Mouse (Mus musculus): Measurements from ENCODE around the gene Mtx2. TPM values are rescaled to one million over a fixed set of nuclear protein-coding genes. Genes with fewer than 3 reads are reported as not detected.

The Mtx2 gene
- polyA plus RNA-seq (2012): 5.5 and 6.0 TPM in 2 replicates

DNA sequence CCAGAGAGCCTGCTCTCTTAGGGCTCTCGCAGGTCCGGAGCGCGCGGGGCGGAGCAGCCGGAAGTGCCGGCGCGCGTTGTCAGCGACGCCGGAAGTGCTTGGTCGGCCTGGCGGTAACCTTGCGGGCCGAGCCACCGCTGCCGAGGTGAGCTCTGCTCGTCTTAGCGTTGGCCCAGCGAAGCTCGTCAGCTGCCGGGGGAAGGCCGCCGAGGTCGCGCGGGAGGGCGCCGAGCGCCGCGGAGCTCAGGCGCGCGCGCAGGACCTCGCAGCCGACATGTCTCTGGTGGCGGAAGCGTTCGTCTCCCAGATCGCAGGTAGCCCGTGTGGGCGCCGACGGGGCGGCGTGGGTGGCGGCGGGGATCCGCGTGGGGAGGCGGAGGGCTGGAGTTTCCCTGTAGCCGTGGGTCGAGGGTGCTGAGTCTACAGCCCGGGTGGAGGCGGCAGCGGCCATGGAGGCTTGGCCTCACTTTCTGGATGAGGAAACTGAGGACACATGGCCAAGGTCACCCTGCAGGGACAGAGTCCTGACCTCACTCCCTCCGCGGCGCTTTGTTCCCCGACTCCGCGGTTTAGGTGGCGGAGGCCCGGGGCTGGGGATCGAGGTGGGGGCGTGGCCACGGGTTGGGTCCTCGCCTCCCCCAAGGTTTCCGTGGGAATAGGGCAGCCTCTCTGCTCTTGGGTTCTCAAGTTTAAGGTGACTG lies at the start of gene Mtx2:
Gene Mtx2 (plus strand): TSS at position 74 of the 701 bp plus-strand sequence.
- H3K4me3 ChIP-seq (replicated peaks): peak within 1 kb of the TSS; percentile 87
- H3K27me3 ChIP-seq (ENCODE audit: control insufficient read depth): peaks cover 15% of the 10 kb centered on the region
- peaks cover 33% of the 10 kb centered on the region for H3K4me1 ChIP-seq (ENCODE audit: control insufficient read depth)
- TF ChIP-seq GATA1 (IDR thresholded peaks at IDR 0.05; ENCODE audit: low read length): no peak
- no peak for TF ChIP-seq TAL1 (IDR thresholded peaks at IDR 0.05; ENCODE audit: low read length)
- H3K9me3 ChIP-seq (ENCODE audit: control insufficient read depth, low read length): no peaks in the 10 kb centered on the region
- no peaks in the 10 kb centered on the region for H3K36me3 ChIP-seq (ENCODE audit: control insufficient read depth)

DNA sequence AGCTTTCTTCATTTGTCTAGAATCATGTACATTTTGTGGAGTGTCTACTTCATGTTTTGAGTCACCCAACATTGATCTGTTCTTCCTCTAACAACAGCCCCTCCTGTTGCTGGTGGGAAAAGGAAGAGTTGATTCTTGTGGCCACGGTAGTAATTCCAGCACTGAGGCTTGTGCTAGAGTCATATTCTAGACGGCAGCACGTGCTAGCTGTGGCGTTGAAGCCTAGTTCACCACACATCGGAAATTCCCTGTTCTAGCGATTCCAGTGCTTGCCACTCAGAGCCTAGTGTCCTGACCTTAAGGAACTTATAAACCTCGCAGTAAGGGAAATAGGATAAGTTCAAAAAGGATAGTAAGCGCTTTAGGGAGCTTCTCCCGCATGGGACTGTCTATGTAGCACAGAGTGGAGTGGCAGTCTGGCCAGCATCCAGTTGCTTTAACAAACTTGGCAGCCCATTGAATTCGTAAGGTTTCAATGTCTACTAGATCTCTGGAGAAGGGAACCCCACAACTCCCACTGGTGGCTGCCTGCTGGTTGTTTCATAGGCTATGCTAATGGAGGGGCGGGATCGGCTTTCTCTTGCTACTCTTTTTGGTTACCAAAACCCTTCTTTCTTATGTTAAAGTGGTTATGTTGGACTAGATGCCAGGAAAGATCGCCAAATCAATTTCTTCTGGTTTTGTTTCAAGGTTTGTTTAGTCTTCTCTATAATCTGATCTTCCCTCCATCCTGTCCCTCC lies 47.9 kb upstream of the Mtx2 start:
- H3K9me3 ChIP-seq (ENCODE audit: control insufficient read depth, low read length): no peaks in the 10 kb centered on the region
- H3K4me3 ChIP-seq (replicated peaks): no peak overlapping the region
- TF ChIP-seq TAL1 (IDR thresholded peaks at IDR 0.05; ENCODE audit: low read length) (no peak), GATA1 (IDR thresholded peaks at IDR 0.05; ENCODE audit: low read length) (no peak)
- no peaks in the 10 kb centered on the region for H3K36me3 ChIP-seq (ENCODE audit: control insufficient read depth)
- H3K4me1 ChIP-seq (ENCODE audit: control insufficient read depth): no peaks in the 10 kb centered on the region
- H3K27me3 ChIP-seq (ENCODE audit: control insufficient read depth): peaks cover 6% of the 10 kb centered on the region

DNA sequence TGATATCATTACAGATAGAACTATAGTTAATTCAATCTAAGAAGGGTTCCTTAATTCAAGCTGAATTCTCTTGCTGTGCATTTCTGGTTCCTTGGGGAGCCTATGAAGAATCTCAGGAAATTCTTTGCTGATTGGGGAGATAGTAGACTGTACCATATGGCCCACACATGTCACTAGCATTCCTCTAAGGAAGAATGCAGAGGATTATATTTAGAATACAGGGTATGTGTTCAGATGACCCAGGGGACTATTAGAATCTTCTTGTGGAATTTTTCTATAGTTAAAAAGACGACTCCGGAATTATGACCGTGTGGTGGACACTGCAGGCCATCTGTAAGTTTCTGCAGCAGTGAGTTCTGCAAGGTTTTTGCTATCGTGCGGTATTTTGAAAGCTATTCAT lies 44.2 kb upstream of the Mtx2 start:
- no peak for TF ChIP-seq GATA1 (IDR thresholded peaks at IDR 0.05; ENCODE audit: low read length)
- no peak for TF ChIP-seq TAL1 (IDR thresholded peaks at IDR 0.05; ENCODE audit: low read length)
- Histone ChIP-seq H3K36me3 (ENCODE audit: control insufficient read depth) (no peaks in the 10 kb centered on the region), H3K9me3 (ENCODE audit: control insufficient read depth, low read length) (no peaks in the 10 kb centered on the region), H3K4me3 (replicated peaks) (no peak overlapping the region), H3K27me3 (ENCODE audit: control insufficient read depth) (peaks cover 9% of the 10 kb centered on the region), H3K4me1 (ENCODE audit: control insufficient read depth) (no peaks in the 10 kb centered on the region)

DNA sequence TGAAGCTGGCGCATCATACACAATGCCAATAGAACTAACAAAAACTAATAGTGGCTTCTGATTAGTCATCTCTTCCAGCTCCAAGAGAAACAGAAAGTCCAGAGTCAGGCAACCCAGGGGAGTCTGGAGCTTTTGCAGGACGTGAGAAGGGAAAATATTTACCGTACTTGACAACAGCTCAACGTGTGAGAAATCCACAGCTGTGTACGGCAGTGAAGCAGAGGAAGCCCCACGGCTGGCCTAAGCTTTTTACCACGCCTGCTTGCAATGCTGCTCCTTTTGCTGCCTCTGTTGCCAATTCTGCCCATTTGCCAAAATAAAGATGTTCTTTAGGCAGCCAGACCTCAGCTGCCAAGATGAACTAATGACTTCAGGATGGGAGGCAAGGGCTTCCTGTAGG lies 30.1 kb upstream of the Mtx2 start:
- Histone ChIP-seq H3K27me3 (ENCODE audit: control insufficient read depth) (peaks cover 4% of the 10 kb centered on the region; the same call in 1 of the 2 replicates), H3K36me3 (ENCODE audit: control insufficient read depth) (no peaks in the 10 kb centered on the region), H3K4me3 (replicated peaks) (no peak overlapping the region), H3K9me3 (ENCODE audit: control insufficient read depth, low read length) (no peaks in the 10 kb centered on the region), H3K4me1 (ENCODE audit: control insufficient read depth) (no peaks in the 10 kb centered on the region)
- TF ChIP-seq TAL1 (IDR thresholded peaks at IDR 0.05; ENCODE audit: low read length): no peak
- no peak for TF ChIP-seq GATA1 (IDR thresholded peaks at IDR 0.05; ENCODE audit: low read length)

DNA sequence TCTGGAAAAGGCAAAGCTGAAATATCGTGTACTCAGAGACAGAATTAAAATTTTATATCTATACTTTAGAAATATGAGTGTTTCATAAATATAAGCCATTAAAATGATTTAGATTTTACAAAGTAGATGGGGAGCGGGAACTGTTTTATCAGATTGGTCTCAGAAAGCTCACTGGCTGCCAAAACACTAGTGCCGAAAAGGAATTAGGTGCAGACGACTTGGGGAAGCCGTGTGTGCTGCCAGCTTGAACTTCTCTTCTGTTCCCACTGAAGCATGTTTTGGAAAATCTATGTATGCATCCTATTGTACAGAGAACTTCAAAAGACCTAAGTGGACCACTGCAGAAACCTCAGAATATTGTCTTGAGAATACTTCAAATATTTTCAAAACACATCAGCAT lies 17.2 kb upstream of the Mtx2 start:
- TF ChIP-seq GATA1 (IDR thresholded peaks at IDR 0.05; ENCODE audit: low read length): no peak
- no peak for TF ChIP-seq TAL1 (IDR thresholded peaks at IDR 0.05; ENCODE audit: low read length)

DNA sequence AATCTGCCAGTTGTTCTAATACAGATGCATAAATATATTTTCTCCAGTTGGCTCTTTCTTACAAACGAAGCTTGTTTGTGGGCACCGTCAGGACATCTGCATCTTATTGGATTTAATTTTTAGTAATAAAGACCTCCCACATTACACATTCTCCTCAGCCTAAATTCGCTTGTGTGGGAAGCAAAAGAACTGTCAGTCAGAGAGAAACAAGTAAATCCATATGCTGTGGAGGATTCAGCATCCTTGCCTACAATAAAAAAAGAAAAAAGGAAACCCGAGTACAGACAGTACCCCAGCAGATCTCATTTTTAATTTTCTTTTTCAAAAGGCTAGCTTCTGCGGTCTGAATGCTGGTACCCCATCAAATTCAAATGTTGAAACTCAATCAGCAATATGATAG lies 2.9 kb upstream of the Mtx2 start:
- peaks cover 29% of the 10 kb centered on the region for H3K4me1 ChIP-seq (ENCODE audit: control insufficient read depth)
- no peaks in the 10 kb centered on the region for H3K36me3 ChIP-seq (ENCODE audit: control insufficient read depth)
- peaks cover 28% of the 10 kb centered on the region for H3K27me3 ChIP-seq (ENCODE audit: control insufficient read depth)
- H3K9me3 ChIP-seq (ENCODE audit: control insufficient read depth, low read length): no peaks in the 10 kb centered on the region
- no peak overlapping the region for H3K4me3 ChIP-seq (replicated peaks)
- TF ChIP-seq TAL1 (IDR thresholded peaks at IDR 0.05; ENCODE audit: low read length): no peak
- no peak for TF ChIP-seq GATA1 (IDR thresholded peaks at IDR 0.05; ENCODE audit: low read length)

More for the DNA sequence above, 17.2 kb upstream of the Mtx2 start:
- Histone ChIP-seq H3K4me1 (ENCODE audit: control insufficient read depth) (no peaks in the 10 kb centered on the region), H3K27me3 (ENCODE audit: control insufficient read depth) (peaks cover 14% of the 10 kb centered on the region), H3K4me3 (replicated peaks) (no peak overlapping the region), H3K9me3 (ENCODE audit: control insufficient read depth, low read length) (no peaks in the 10 kb centered on the region), H3K36me3 (ENCODE audit: control insufficient read depth) (no peaks in the 10 kb centered on the region)

DNA sequence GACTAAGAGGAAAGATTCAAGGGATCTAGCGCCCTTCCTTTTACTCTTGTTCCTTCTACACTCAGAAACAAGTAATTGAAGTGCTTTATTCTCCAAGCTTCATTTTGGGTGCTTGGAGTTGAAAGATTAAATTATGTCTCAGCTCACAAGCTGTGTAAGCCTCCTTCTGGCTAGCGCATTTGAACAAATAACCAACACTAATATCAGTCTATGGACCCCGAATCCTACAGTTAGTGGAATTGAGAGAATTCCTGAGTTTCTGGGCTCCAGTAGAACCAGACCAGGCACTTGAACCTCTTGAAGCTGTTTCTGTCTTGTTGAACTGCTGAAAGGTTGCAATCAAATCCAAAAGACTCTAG lies 253 bp upstream of the Mtx2 start:
- H3K36me3 ChIP-seq (ENCODE audit: control insufficient read depth): no peaks in the 10 kb centered on the region
- H3K27me3 ChIP-seq (ENCODE audit: control insufficient read depth): peaks cover 18% of the 10 kb centered on the region
- no peak for TF ChIP-seq TAL1 (IDR thresholded peaks at IDR 0.05; ENCODE audit: low read length)
- TF ChIP-seq GATA1 (IDR thresholded peaks at IDR 0.05; ENCODE audit: low read length): no peak
- peaks cover 29% of the 10 kb centered on the region for H3K4me1 ChIP-seq (ENCODE audit: control insufficient read depth)
- H3K4me3 ChIP-seq (replicated peaks): peak overlapping the region; percentile 87
- no peaks in the 10 kb centered on the region for H3K9me3 ChIP-seq (ENCODE audit: control insufficient read depth, low read length)

DNA sequence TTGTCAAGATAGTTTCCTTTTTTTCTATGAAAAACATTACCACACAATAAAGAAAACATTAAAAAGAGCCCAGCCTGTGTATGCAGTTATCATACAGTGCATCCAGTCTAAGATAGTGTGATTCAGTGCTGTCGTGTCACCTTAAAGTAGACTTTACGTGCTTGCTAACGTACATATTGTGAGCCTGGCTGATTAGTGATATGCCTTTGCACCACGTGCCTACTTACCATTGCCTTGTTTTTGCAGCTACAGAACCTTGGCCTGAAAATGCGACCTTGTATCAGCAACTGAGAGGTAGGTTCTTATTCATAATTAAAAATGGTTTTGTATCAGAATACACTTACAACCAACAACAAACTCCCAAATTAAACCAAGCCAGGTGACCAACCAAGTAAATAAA lies 21.4 kb downstream of the Mtx2 start:
- no peak for TF ChIP-seq TAL1 (IDR thresholded peaks at IDR 0.05; ENCODE audit: low read length)
- TF ChIP-seq GATA1 (IDR thresholded peaks at IDR 0.05; ENCODE audit: low read length): no peak
- H3K4me3 ChIP-seq (replicated peaks): no peak overlapping the region
- H3K4me1 ChIP-seq (ENCODE audit: control insufficient read depth): peaks cover 23% of the 10 kb centered on the region
- H3K36me3 ChIP-seq (ENCODE audit: control insufficient read depth): peaks cover 13% of the 10 kb centered on the region
- no peaks in the 10 kb centered on the region for H3K9me3 ChIP-seq (ENCODE audit: control insufficient read depth, low read length)
- H3K27me3 ChIP-seq (ENCODE audit: control insufficient read depth): no peaks in the 10 kb centered on the region

DNA sequence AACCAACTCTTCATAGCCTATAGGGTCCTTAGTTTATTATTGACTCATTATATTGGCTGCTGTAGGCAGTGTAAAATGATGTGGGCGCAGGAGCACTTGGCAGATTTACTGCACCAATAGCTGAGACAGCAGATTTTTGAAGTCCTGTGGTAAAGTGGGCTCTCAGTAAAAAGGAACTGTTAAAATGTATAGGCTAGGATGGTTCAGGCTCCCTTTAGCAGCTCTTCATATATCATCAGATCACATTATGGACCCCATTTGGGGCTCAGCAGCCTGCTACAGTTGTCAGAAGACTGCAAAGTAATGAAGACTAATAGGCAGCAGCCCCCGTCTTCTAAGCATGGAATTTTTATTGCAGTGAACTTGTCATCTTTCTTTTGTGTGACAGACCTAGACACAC lies 21.9 kb downstream of the Mtx2 start:
- H3K36me3 ChIP-seq (ENCODE audit: control insufficient read depth): peaks cover 13% of the 10 kb centered on the region
- TF ChIP-seq GATA1 (IDR thresholded peaks at IDR 0.05; ENCODE audit: low read length) (no peak), TAL1 (IDR thresholded peaks at IDR 0.05; ENCODE audit: low read length) (no peak)
- no peak overlapping the region for H3K4me3 ChIP-seq (replicated peaks)
- no peaks in the 10 kb centered on the region for H3K27me3 ChIP-seq (ENCODE audit: control insufficient read depth)
- H3K4me1 ChIP-seq (ENCODE audit: control insufficient read depth): peaks cover 23% of the 10 kb centered on the region
- no peaks in the 10 kb centered on the region for H3K9me3 ChIP-seq (ENCODE audit: control insufficient read depth, low read length)

Measured in erythroblast, embryonic 14.5 days (primary cell).